Mouse (Mus musculus) heart, adult 18-20 months (tissue): Measurements from ENCODE around the gene Ifi205. TPM values are rescaled to one million over a fixed set of nuclear protein-coding genes. Genes with fewer than 3 reads are reported as not detected.

ENCODE experiments used
- DNase-seq, 2 experiments: peaks; one replicate each; pipeline ENCODE4 v3.0.0; 2021 to 2022; ENCODE audit warnings: mixed read lengths in 1 of 2
- total RNA-seq, 2 experiments: library from RNA; stranded (reverse); gene quantifications; 2 replicates each; pipeline ENCODE4 v1.2.3; 2021

Gene Ifi205
- total RNA-seq, 2 experiments from 2014 or later = 24.8 to 29.1 TPM

- DNase-seq = peak; percentile 29 to 54
Observed at GRCm38 (mm10) chr1:173973111-173973510, 58.5 kb downstream of the Ifi205 start.

Other genes with a start within 250 kb of the Ifi205 start
- gene Ifi211, start 118.8 kb downstream of the Ifi205 start, total RNA-seq = 1 to 10 TPM; 3.1 to 3.7 TPM
- gene Mndal, start 89.3 kb downstream of the Ifi205 start, total RNA-seq = 10 to 100 TPM; 14.2 to 14.6 TPM
- gene Ifi203, start 89.1 kb downstream of the Ifi205 start, total RNA-seq = 10 to 100 TPM; 12.8 to 13.3 TPM
- gene Ifi202b, start 49.1 kb downstream of the Ifi205 start, total RNA-seq = not detected
- gene Olfr433, start 8.9 kb upstream of the Ifi205 start, total RNA-seq = not detected
- not detected for gene Olfr432, start 17.4 kb upstream of the Ifi205 start, total RNA-seq
- gene Olfr430, start 34.8 kb upstream of the Ifi205 start, total RNA-seq = not detected
- not detected for gene Olfr429, start 52.5 kb upstream of the Ifi205 start, total RNA-seq
- gene Olfr427, start 65.1 kb upstream of the Ifi205 start, total RNA-seq = not detected
- not detected for gene Olfr231, start 89.4 kb upstream of the Ifi205 start, total RNA-seq
- not detected for gene Olfr424, start 99.7 kb upstream of the Ifi205 start, total RNA-seq
- gene Olfr420, start 123.8 kb upstream of the Ifi205 start, total RNA-seq = not detected
- gene Spta1, start 141.0 kb upstream of the Ifi205 start, total RNA-seq = 1 to 10 TPM; 6.9 to 8.2 TPM
- gene Olfr419, start 220.3 kb upstream of the Ifi205 start, total RNA-seq = not detected